8 mouse cellular contexts compared by ENCODE assay signal in genomic region chr15:31381936-31382468, GRCm38 (mm10). TPM values are rescaled to one million over a fixed set of nuclear protein-coding genes. Genes with fewer than 3 reads are reported as not detected.
A peak's percentile ranks its signal among the peaks of the same experiment; 100 is the strongest.
DNase-seq lines count a peak whose midpoint lies in the region; ATAC-seq and TF ChIP-seq lines count a peak whose summit lies in the region.

No protein-coding gene starts in this region.

- peak; percentile 19 for DNase-seq in ovary, postnatal 36 days (ENCODE audit: low spot score)
- no peak for DNase-seq in ovary, postnatal 14 days (ENCODE audit: low spot score)
- peak; percentile 70 for DNase-seq in kidney, postnatal 0 days (ENCODE audit: low spot score)
- no peak for DNase-seq in cerebellum, postnatal 4 days (ENCODE audit: low spot score in 2 of 2)
- DNase-seq in layer of hippocampus, postnatal 10 days (ENCODE audit: low spot score in 2 of 2), result no peak
- no peak for DNase-seq in layer of hippocampus, postnatal 25 days (ENCODE audit: extremely low spot score in 1 of 2, low spot score in 1 of 2)

- no peaks in the 10 kb centered on the region for H3K27me3 ChIP-seq in heart, embryonic 12.5 days (replicated peaks)
- H3K27me3 ChIP-seq in kidney, postnatal 0 days (ENCODE audit: insufficient read depth, low read length), result no peaks in the 10 kb centered on the region
- H3K27me3 ChIP-seq in stomach, embryonic 16.5 days (ENCODE audit: control insufficient read depth, insufficient read depth, low read length), result no peaks in the 10 kb centered on the region

- H3K36me3 ChIP-seq in heart, embryonic 12.5 days, result no peaks in the 10 kb centered on the region
- no peaks in the 10 kb centered on the region for H3K36me3 ChIP-seq in kidney, postnatal 0 days (ENCODE audit: insufficient read depth, low read length)
- H3K36me3 ChIP-seq in stomach, embryonic 16.5 days (ENCODE audit: control insufficient read depth, insufficient read depth, low read length), result no peaks in the 10 kb centered on the region

- no peaks in the 10 kb centered on the region; the same call in 1 of the 2 replicates for H3K9me3 ChIP-seq in heart, embryonic 12.5 days (replicated peaks)
- H3K9me3 ChIP-seq in kidney, postnatal 0 days (replicated peaks; ENCODE audit: low read length), result no peaks in the 10 kb centered on the region
- H3K9me3 ChIP-seq in stomach, embryonic 16.5 days (replicated peaks; ENCODE audit: control insufficient read depth, low read length), result no peaks in the 10 kb centered on the region

- no peak overlapping the region for H3K27ac ChIP-seq in heart, embryonic 12.5 days (ENCODE audit: poor library complexity, severe bottlenecking)
- H3K27ac ChIP-seq in kidney, postnatal 0 days, result 0 out of 2 replicates have a peak overlapping the region, but pooled peaks have one; percentile 20
- no peak overlapping the region for H3K27ac ChIP-seq in stomach, embryonic 16.5 days (ENCODE audit: low read length)

- 20% methylated on average over 11 of the region's 11 CpGs for WGBS in heart, embryonic 12.5 days
- 21% methylated on average over 11 of the region's 11 CpGs for WGBS in kidney, postnatal 0 days
- WGBS in stomach, embryonic 16.5 days, result 34% methylated on average over 11 of the region's 11 CpGs

- peaks cover 13% of the 10 kb centered on the region for H3K4me1 ChIP-seq in heart, embryonic 12.5 days (replicated peaks)
- no peaks in the 10 kb centered on the region for H3K4me1 ChIP-seq in kidney, postnatal 0 days (replicated peaks; ENCODE audit: insufficient read depth, low read length)
- H3K4me1 ChIP-seq in stomach, embryonic 16.5 days (ENCODE audit: control insufficient read depth, insufficient read depth, low read length), result 0 out of 2 replicates have a peak, but pooled peaks cover 3% of the 10 kb centered on the region

- H3K4me2 ChIP-seq in heart, embryonic 12.5 days, result peak overlapping the region; percentile 37; the same call in 1 of the 2 replicates
- H3K4me2 ChIP-seq in kidney, postnatal 0 days (ENCODE audit: low read length), result peak overlapping the region; percentile 11; the same call in 1 of the 2 replicates
- no peak overlapping the region for H3K4me2 ChIP-seq in stomach, embryonic 16.5 days (ENCODE audit: low read depth, low read length)

- no peak for TF ChIP-seq CTCF in kidney, postnatal 0 days (IDR thresholded peaks at IDR 0.05; ENCODE audit: low read depth)

- no peak overlapping the region for H3K9ac ChIP-seq in heart, embryonic 12.5 days
- H3K9ac ChIP-seq in kidney, postnatal 0 days (ENCODE audit: low read depth, low read length), result no peak overlapping the region
- no peak overlapping the region for H3K9ac ChIP-seq in stomach, embryonic 16.5 days (ENCODE audit: low read length)

- peak; percentile 77 for ATAC-seq in heart, embryonic 12.5 days (ENCODE audit: insufficient number of reproducible peaks, low FRiP score)
- ATAC-seq in kidney, postnatal 0 days (replicated peaks; ENCODE audit: low FRiP score, low read depth), result peak; percentile 77
- peak; percentile 47; the same call in 1 of the 2 replicates for ATAC-seq in stomach, embryonic 16.5 days (ENCODE audit: insufficient read depth, low FRiP score)

- no peak overlapping the region for H3K4me3 ChIP-seq in heart, embryonic 12.5 days
- H3K4me3 ChIP-seq in kidney, postnatal 0 days (replicated peaks; ENCODE audit: low read depth, low read length), result no peak overlapping the region
- no peak overlapping the region for H3K4me3 ChIP-seq in stomach, embryonic 16.5 days (replicated peaks; ENCODE audit: low read length)

RNA-seq across cellular contexts. Expression of gene Ankrd33b, which starts 14.5 kb away (rescaled TPM):
- polyA plus RNA-seq in heart, embryonic 12.5 days (2016; fragmentation: Nextera tagmentation; extraction: Ambion mirVana), result 1.7 and 2.1 TPM in 2 replicates
- 10.5 and 12.0 TPM in 2 replicates for polyA plus RNA-seq in kidney, postnatal 0 days (2015; fragmentation: Nextera tagmentation; extraction: Ambion mirVana)
- polyA plus RNA-seq in stomach, embryonic 16.5 days (2015; fragmentation: Nextera tagmentation; extraction: Ambion mirVana), result 0.46 and 0.69 TPM in 2 replicates
- 10 to 100 TPM; 13.6 to 13.9 TPM for total RNA-seq in layer of hippocampus, postnatal 10 days (2021)
- 10 to 100 TPM; 45.8 to 52.8 TPM for total RNA-seq in layer of hippocampus, postnatal 25 days (2021)

Comparison
In these comparisons a context has a peak if more than half of its experiments do, and no peak if none do; other contexts are left out.
1. DNase-seq: peak in ovary, postnatal 36 days (single experiment) and kidney, postnatal 0 days (single experiment); none in ovary, postnatal 14 days (single experiment), cerebellum, postnatal 4 days (0 of 2), layer of hippocampus, postnatal 10 days (0 of 2) and layer of hippocampus, postnatal 25 days (0 of 2).
2. Peak in every context shown above with its lines, with median percentiles within 50 percentile points of each other: ATAC-seq.